Mouse (Mus musculus) liver, adult 10 weeks (tissue): ENCODE results near the gene Olfr1150-ps1. TPM values are rescaled to one million over a fixed set of nuclear protein-coding genes. Genes with fewer than 3 reads are reported as not detected.

Experiments
- polyA plus RNA-seq: library from polyadenylated mRNA; stranded (reverse); fragments of 350-450 nt; fragmentation: Illumina TruSeq; extraction: RNeasy Lipid Tissue Mini Kit (QIAGEN cat#74804); gene quantifications from one replicate; pipeline ENCODE4 v1.2.3, GENCODE M21; 2014; ENCODE audit warnings: low read depth, low replicate concordance

Olfr1150-ps1 gene
- not detected for polyA plus RNA-seq

DNA sequence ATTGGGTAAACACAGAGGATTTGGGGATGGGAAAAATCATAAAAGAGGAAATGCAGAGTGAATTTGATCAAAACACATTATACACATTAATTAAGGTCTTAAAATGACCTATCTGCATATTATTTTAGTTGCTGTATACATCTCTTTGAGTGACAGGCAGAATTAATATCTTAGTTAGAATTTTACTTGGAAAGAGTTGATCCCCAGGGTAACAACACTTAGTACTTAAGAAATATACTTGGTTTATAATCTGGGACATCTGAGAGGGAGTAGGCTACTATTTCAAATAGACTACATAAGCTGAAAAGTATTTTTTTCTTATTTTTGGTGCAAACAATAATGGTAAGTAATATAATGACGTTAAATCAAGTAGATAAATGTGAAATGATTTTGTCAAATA lies at the start of gene Olfr1150-ps1:
Gene Olfr1150-ps1 (plus strand): TSS at position 301 of the 400 bp plus-strand sequence.

DNA sequence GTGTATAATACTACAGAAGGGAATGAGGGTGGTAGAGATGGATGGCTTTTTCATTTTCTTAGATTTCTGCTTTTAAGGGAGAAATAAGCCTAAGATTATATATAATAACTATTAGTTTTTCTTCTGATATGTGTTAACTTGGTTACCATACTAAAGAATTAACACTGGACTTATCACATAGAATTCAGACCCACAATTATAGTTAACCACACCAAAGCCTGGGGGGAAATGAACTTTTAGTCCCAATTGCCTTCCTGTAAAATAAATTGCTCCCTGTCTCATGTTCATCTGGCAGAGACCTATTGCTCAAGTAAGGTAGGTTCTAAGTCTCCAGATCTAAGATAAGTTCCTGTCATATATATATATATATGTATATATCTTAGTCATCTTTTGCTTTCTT lies 43.5 kb upstream of the Olfr1150-ps1 start, which contains the start of gene Olfr1143:
Gene Olfr1143 (plus strand): TSS at position 301 of the 400 bp plus-strand sequence.

DNA sequence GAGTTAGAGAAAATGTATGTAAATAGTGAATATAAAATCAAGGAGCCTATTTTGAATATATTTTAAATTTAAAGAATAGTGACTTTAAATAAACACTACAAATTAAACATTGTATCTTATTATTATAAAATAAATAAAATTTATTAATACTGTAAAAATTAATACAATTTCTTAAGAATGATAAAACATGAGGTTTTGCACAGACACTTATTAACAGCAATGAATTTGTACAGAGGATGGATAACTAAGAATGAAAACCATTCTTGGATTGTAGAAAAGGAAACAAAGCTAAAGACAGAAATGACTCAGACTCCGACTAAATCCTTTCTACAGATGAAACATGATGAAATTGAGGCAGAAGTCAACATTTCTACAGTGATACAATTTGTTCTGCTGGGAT lies 34.3 kb upstream of the Olfr1150-ps1 start, which contains the start of gene Olfr1145:
Gene Olfr1145 (plus strand): TSS at position 301 of the 400 bp plus-strand sequence.

DNA sequence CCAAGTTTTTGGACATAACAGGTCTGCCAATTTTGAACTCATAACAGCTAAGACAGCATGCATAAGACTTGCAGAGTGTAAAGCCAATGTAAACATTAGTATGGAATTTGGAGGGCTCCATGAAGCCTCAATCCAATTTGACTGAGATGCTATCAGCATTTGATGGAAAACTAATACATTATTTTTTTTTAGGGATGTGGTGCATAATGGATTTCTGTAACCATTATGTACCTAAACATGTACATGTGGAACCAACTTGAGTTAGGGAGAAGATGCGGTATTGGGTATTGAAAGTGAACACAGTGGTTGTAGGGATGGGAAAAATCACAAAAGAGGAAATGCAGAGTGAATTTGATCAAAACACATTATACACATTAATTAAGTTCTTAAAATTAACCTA lies 13.6 kb upstream of the Olfr1150-ps1 start, which contains the start of gene Olfr1148:
Gene Olfr1148 (plus strand): TSS at position 301 of the 400 bp plus-strand sequence.

DNA sequence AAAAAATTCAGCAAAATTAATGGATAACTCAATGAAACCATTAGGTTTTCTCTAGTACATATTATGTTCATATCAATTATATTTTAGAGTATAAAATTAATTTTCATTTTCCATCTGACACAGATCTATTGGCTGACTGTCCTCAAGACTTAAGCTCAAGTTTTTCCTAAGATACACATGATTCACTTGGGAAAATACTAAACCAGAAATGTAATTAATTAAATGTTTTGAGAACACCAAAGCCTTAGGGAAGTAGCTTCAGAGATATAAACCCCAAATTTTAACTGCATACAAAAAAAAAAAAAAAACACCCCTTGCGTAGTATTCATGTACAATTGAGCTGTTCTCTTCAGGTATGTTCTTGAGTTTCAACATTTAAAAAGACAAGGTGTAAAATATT lies 11.8 kb downstream of the Olfr1150-ps1 start, which contains the start of gene Olfr1151:
Gene Olfr1151 (plus strand): TSS at position 301 of the 400 bp plus-strand sequence.

DNA sequence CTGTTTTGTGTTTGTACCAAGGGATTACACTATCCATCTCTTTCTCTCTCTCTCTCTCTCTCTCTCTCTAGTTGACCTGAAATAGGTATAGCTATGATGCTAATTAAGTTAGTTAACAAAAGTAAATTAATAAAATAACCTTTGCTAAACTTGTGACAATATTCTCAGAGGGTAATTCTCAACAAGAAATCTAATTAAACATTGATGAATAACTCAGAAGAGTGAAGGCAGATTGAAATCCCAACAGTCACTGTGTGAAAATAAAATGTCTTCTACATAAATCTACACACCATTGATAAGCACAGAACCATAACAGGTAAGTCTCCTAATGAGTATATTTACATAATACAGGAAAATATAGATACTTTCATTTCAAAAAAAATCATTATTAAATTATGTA lies 22.4 kb downstream of the Olfr1150-ps1 start, which contains the start of gene Olfr1152:
Gene Olfr1152 (plus strand): TSS at position 301 of the 400 bp plus-strand sequence.

DNA sequence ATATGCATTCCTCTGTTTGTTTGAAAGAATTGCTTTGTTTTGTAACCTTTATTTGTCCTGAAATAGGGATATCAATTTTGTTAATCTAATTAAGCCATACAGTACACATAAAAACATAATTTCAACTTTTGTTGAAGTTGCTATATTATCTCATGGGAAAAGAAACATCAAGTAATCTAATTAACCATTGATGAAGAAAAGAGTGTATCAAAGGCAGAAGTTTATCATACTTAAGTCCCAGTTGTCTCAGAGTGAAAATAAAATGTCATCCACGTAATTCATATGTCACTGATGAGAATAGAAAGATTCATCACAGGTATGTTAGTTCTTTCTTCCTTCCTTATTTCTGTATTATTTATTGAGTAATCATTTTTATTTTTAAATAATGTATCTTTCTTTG lies 50.9 kb downstream of the Olfr1150-ps1 start, which contains the start of gene Olfr1153:
Gene Olfr1153 (plus strand): TSS at position 301 of the 400 bp plus-strand sequence.

Other genes starting within 250 kb of the Olfr1150-ps1 start
- gene Olfr1130, start 237.8 kb upstream of the Olfr1150-ps1 start, polyA plus RNA-seq: not detected
- gene Olfr1131, start 216.9 kb upstream of the Olfr1150-ps1 start, polyA plus RNA-seq: not detected
- gene Olfr1132, start 206.5 kb upstream of the Olfr1150-ps1 start, polyA plus RNA-seq: not detected
- gene Olfr1133, start 196.6 kb upstream of the Olfr1150-ps1 start, polyA plus RNA-seq: not detected
- gene Olfr1134, start 185.5 kb upstream of the Olfr1150-ps1 start, polyA plus RNA-seq: not detected
- not detected for gene Olfr1135, start 170.3 kb upstream of the Olfr1150-ps1 start, polyA plus RNA-seq
- gene Olfr1136, start 150.0 kb upstream of the Olfr1150-ps1 start, polyA plus RNA-seq: not detected
- gene Olfr1137, start 130.8 kb upstream of the Olfr1150-ps1 start, polyA plus RNA-seq: not detected
- not detected for gene Olfr1138, start 104.0 kb upstream of the Olfr1150-ps1 start, polyA plus RNA-seq
- not detected for gene Olfr1140, start 100.2 kb upstream of the Olfr1150-ps1 start, polyA plus RNA-seq
- not detected for gene Olfr1141, start 90.0 kb upstream of the Olfr1150-ps1 start, polyA plus RNA-seq
- not detected for gene Olfr152, start 64.5 kb upstream of the Olfr1150-ps1 start, polyA plus RNA-seq
- gene Olfr1143, start 43.4 kb upstream of the Olfr1150-ps1 start, polyA plus RNA-seq: not detected
- not detected for gene Olfr1145, start 34.2 kb upstream of the Olfr1150-ps1 start, polyA plus RNA-seq
- gene Olfr1148, start 13.5 kb upstream of the Olfr1150-ps1 start, polyA plus RNA-seq: not detected
- not detected for gene Olfr1151, start 11.9 kb downstream of the Olfr1150-ps1 start, polyA plus RNA-seq
- gene Olfr1152, start 22.5 kb downstream of the Olfr1150-ps1 start, polyA plus RNA-seq: not detected
- gene Olfr1153, start 51.0 kb downstream of the Olfr1150-ps1 start, polyA plus RNA-seq: not detected
- not detected for gene Olfr1154, start 61.2 kb downstream of the Olfr1150-ps1 start, polyA plus RNA-seq
- not detected for gene Olfr1155, start 101.1 kb downstream of the Olfr1150-ps1 start, polyA plus RNA-seq
- not detected for gene Olfr1156, start 109.1 kb downstream of the Olfr1150-ps1 start, polyA plus RNA-seq
- not detected for gene Olfr1157, start 124.3 kb downstream of the Olfr1150-ps1 start, polyA plus RNA-seq
- gene Olfr74, start 130.7 kb downstream of the Olfr1150-ps1 start, polyA plus RNA-seq: not detected
- gene Olfr1158, start 146.1 kb downstream of the Olfr1150-ps1 start, polyA plus RNA-seq: not detected
- not detected for gene Olfr1160, start 164.3 kb downstream of the Olfr1150-ps1 start, polyA plus RNA-seq
- not detected for gene Olfr1161, start 178.8 kb downstream of the Olfr1150-ps1 start, polyA plus RNA-seq
- not detected for gene Olfr73, start 193.7 kb downstream of the Olfr1150-ps1 start, polyA plus RNA-seq
- gene Olfr1162, start 207.1 kb downstream of the Olfr1150-ps1 start, polyA plus RNA-seq: not detected
- not detected for gene Olfr1163, start 227.8 kb downstream of the Olfr1150-ps1 start, polyA plus RNA-seq
- gene Olfr1164, start 250.0 kb downstream of the Olfr1150-ps1 start, polyA plus RNA-seq: not detected